Mouse (Mus musculus): ENCODE measurements around the gene Dkc1.

DNA sequence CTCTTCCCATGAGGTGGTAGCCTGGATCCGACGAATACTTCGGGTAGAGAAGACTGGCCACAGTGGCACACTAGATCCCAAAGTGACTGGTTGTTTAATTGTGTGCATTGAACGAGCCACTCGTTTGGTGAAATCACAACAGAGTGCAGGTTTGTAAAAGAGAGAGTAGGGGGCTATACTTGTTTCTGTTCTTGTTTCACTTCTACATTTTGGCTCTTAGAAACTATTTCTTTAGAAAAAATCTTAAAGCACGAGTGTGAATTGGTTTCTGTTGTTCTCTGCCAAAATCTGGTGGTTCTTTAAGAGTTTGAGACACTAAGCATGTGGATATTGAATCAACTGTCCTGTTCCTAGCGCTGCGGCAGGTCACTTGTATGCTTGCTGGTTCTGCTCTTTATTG, 3.1 kb downstream of the Dkc1 start:
- TF ChIP-seq CTCF (IDR thresholded peaks at IDR 0.05; ENCODE audit: low read depth, low read length) (no peak), POLR2A (IDR thresholded peaks at IDR 0.05; ENCODE audit: extremely low read depth, insufficient read depth, low read length) (no peak)
